Mouse (Mus musculus): ENCODE results near the gene Abca12. TPM values are rescaled to one million over a fixed set of nuclear protein-coding genes. Genes with fewer than 3 reads are reported as not detected.

Gene Abca12
- total and polyA plus RNA-seq, 2 experiments: not detected

DNA sequence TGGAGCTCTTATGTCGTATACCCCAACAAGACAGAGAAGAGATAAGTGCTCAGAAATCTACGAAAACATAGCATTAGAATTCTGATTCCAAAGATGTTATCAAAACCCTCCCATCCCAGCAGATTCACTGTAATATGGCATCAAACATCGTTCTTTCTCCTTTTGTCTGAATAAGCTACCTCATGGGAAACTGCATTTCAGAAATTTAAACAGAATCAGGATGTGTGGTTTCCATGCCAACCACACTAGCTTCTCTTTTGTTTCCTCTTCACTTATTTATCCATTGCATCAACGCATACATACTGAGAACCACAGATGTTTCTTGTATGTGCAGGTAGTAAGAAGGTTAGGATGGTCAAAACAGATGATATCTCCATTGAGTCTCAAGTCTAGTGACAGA, 175.1 kb downstream of the Abca12 start:
- H3K36me3 ChIP-seq (ENCODE audit: control insufficient read depth, insufficient read depth, low read length): no peaks in the 10 kb centered on the region
- TF ChIP-seq POLR2A (IDR thresholded peaks at IDR 0.05; ENCODE audit: extremely low read depth, insufficient read depth, low read length): no peak
- TF ChIP-seq CTCF (IDR thresholded peaks at IDR 0.05; ENCODE audit: low read depth, low read length): no peak
- no peak overlapping the region for H3K4me3 ChIP-seq (ENCODE audit: insufficient read depth, low read depth, low read length)
- 83% methylated on average over 4 of the region's 4 CpGs for WGBS
- H3K4me1 ChIP-seq (ENCODE audit: control insufficient read depth, insufficient read depth, low read length): no peaks in the 10 kb centered on the region
- no peak overlapping the region for H3K27ac ChIP-seq (replicated peaks; ENCODE audit: insufficient read depth, low read depth, low read length)
- no peaks in the 10 kb centered on the region for H3K79me2 ChIP-seq (ENCODE audit: control insufficient read depth, insufficient read depth, low read length)
- no peaks in the 10 kb centered on the region for H3K27me3 ChIP-seq (ENCODE audit: control insufficient read depth, insufficient read depth, low read length)
- DNase-seq (ENCODE audit: extremely low read depth, low read depth, low spot score): no peak
- H3K9ac ChIP-seq (ENCODE audit: low read depth, low read length): no peak overlapping the region

DNA sequence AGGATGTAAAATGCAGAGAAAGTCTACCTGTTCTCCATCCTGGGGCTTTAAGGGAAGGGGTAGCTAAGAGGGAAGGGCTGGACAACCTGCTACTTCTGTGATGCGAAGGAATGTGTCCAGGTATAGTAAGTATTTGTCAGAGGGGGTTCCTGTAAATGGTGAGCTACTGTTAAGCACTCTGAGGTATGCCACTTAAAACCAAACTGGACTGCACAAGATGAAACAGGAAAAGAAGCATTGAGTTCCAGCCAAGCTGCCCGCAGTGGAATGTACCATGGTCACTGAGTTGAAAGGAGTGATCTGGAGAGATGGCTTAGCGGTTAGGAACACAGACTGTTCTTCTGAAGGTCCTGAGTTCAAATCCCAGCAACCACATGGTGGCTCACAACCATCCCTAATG, 179.4 kb downstream of the Abca12 start:
- H3K27me3 ChIP-seq (ENCODE audit: control insufficient read depth, insufficient read depth, low read length): no peaks in the 10 kb centered on the region
- no peaks in the 10 kb centered on the region for H3K79me2 ChIP-seq (ENCODE audit: control insufficient read depth, insufficient read depth, low read length)
- DNase-seq (ENCODE audit: extremely low read depth, low read depth, low spot score): no peak
- 97% methylated on average over 3 of the region's 3 CpGs for WGBS
- no peaks in the 10 kb centered on the region for H3K36me3 ChIP-seq (ENCODE audit: control insufficient read depth, insufficient read depth, low read length)
- TF ChIP-seq POLR2A (IDR thresholded peaks at IDR 0.05; ENCODE audit: extremely low read depth, insufficient read depth, low read length) (no peak), CTCF (IDR thresholded peaks at IDR 0.05; ENCODE audit: low read depth, low read length) (no peak)
- H3K9ac ChIP-seq (ENCODE audit: low read depth, low read length): no peak overlapping the region
- no peak overlapping the region for H3K27ac ChIP-seq (replicated peaks; ENCODE audit: insufficient read depth, low read depth, low read length)
- no peak overlapping the region for H3K4me3 ChIP-seq (ENCODE audit: insufficient read depth, low read depth, low read length)
- peaks cover 6% of the 10 kb centered on the region; the same call in 1 of the 2 replicates for H3K4me1 ChIP-seq (ENCODE audit: control insufficient read depth, insufficient read depth, low read length)

GRCm38 (mm10) chr1:71231211-71231610, 183.5 kb downstream of the Abca12 start:
- peak; percentile 98 for DNase-seq (ENCODE audit: extremely low read depth, low read depth, low spot score)

GRCm38 (mm10) chr1:71203581-71203980, 211.1 kb downstream of the Abca12 start:
- DNase-seq (ENCODE audit: extremely low read depth, low read depth, low spot score): peak; percentile 19
- 43% methylated on average over 4 of the region's 4 CpGs for WGBS

More at GRCm38 (mm10) chr1:71231211-71231610, 183.5 kb downstream of the Abca12 start:
- WGBS: 6% methylated on average over 2 of the region's 2 CpGs
- H3K79me2 ChIP-seq (ENCODE audit: control insufficient read depth, insufficient read depth, low read length): no peaks in the 10 kb centered on the region
- no peaks in the 10 kb centered on the region for H3K36me3 ChIP-seq (ENCODE audit: control insufficient read depth, insufficient read depth, low read length)
- no peak overlapping the region for H3K4me3 ChIP-seq (ENCODE audit: insufficient read depth, low read depth, low read length)
- no peak overlapping the region for H3K9ac ChIP-seq (ENCODE audit: low read depth, low read length)
- TF ChIP-seq CTCF (IDR thresholded peaks at IDR 0.05; ENCODE audit: low read depth, low read length): no peak
- TF ChIP-seq POLR2A (IDR thresholded peaks at IDR 0.05; ENCODE audit: extremely low read depth, insufficient read depth, low read length): no peak
- peak overlapping the region; percentile 86 for H3K27ac ChIP-seq (replicated peaks; ENCODE audit: insufficient read depth, low read depth, low read length)
- H3K27me3 ChIP-seq (ENCODE audit: control insufficient read depth, insufficient read depth, low read length): no peaks in the 10 kb centered on the region
- H3K4me1 ChIP-seq (ENCODE audit: control insufficient read depth, insufficient read depth, low read length): peaks cover 6% of the 10 kb centered on the region; the same call in 1 of the 2 replicates

DNA sequence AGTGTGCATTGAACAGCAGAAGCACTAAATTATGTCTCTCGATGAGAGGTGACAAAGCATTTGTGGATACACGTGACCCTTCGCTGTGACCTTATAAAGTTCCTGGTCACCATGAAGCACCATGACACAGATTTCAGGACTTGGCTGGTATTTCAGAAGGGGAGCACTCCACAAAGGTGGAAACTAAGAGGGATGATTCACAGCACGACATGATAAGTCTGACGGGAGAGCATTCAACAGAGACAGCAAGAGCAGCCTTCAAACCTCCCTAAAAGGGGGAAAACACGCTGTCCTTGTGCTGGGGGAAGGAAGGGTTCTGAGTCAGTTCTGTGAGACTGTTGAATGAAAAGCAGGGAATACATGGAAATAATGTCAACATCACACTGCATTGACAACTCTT, 218.5 kb downstream of the Abca12 start:
- 91% methylated on average over 6 of the region's 6 CpGs for WGBS
- no peak for DNase-seq (ENCODE audit: extremely low read depth, low read depth, low spot score)
- H3K79me2 ChIP-seq (ENCODE audit: control insufficient read depth, insufficient read depth, low read length): no peaks in the 10 kb centered on the region
- no peaks in the 10 kb centered on the region for H3K36me3 ChIP-seq (ENCODE audit: control insufficient read depth, insufficient read depth, low read length)
- no peaks in the 10 kb centered on the region for H3K4me1 ChIP-seq (ENCODE audit: control insufficient read depth, insufficient read depth, low read length)
- H3K27ac ChIP-seq (replicated peaks; ENCODE audit: insufficient read depth, low read depth, low read length): no peak overlapping the region
- no peak overlapping the region for H3K4me3 ChIP-seq (ENCODE audit: insufficient read depth, low read depth, low read length)
- no peak overlapping the region for H3K9ac ChIP-seq (ENCODE audit: low read depth, low read length)
- no peak for TF ChIP-seq POLR2A (IDR thresholded peaks at IDR 0.05; ENCODE audit: extremely low read depth, insufficient read depth, low read length)
- no peak for TF ChIP-seq CTCF (IDR thresholded peaks at IDR 0.05; ENCODE audit: low read depth, low read length)
- H3K27me3 ChIP-seq (ENCODE audit: control insufficient read depth, insufficient read depth, low read length): no peaks in the 10 kb centered on the region

More at GRCm38 (mm10) chr1:71203581-71203980, 211.1 kb downstream of the Abca12 start:
- no peaks in the 10 kb centered on the region for H3K4me1 ChIP-seq (ENCODE audit: control insufficient read depth, insufficient read depth, low read length)
- no peaks in the 10 kb centered on the region for H3K79me2 ChIP-seq (ENCODE audit: control insufficient read depth, insufficient read depth, low read length)
- H3K9ac ChIP-seq (ENCODE audit: low read depth, low read length): no peak overlapping the region
- H3K27ac ChIP-seq (replicated peaks; ENCODE audit: insufficient read depth, low read depth, low read length): no peak overlapping the region
- TF ChIP-seq CTCF (IDR thresholded peaks at IDR 0.05; ENCODE audit: low read depth, low read length) (no peak), POLR2A (IDR thresholded peaks at IDR 0.05; ENCODE audit: extremely low read depth, insufficient read depth, low read length) (no peak)
- H3K36me3 ChIP-seq (ENCODE audit: control insufficient read depth, insufficient read depth, low read length): no peaks in the 10 kb centered on the region
- no peaks in the 10 kb centered on the region for H3K27me3 ChIP-seq (ENCODE audit: control insufficient read depth, insufficient read depth, low read length)
- no peak overlapping the region for H3K4me3 ChIP-seq (ENCODE audit: insufficient read depth, low read depth, low read length)

DNA sequence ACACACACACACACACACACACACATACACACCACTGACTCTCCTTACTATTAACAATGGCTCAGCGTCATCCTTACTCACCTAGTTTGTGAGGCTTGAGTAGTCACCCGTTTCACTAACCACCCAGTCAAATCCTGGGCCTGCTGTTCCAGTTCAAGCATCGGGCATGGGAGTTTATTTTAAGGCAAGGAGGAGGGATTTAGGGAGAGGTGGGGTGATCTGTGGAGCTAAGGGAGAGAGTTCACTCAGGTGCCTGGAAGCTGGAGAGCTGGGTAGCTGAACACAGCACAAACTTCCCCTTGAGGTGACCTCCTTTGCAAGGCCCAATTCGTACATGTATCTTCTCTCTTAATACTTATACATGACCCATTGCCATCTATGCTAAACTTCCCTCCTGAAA, 219.4 kb downstream of the Abca12 start:
- H3K27ac ChIP-seq (replicated peaks; ENCODE audit: insufficient read depth, low read depth, low read length): no peak overlapping the region
- H3K79me2 ChIP-seq (ENCODE audit: control insufficient read depth, insufficient read depth, low read length): no peaks in the 10 kb centered on the region
- 86% methylated on average over 4 of the region's 4 CpGs for WGBS
- no peaks in the 10 kb centered on the region for H3K36me3 ChIP-seq (ENCODE audit: control insufficient read depth, insufficient read depth, low read length)
- no peak overlapping the region for H3K9ac ChIP-seq (ENCODE audit: low read depth, low read length)
- no peak for TF ChIP-seq CTCF (IDR thresholded peaks at IDR 0.05; ENCODE audit: low read depth, low read length)
- no peak overlapping the region for H3K4me3 ChIP-seq (ENCODE audit: insufficient read depth, low read depth, low read length)
- no peak for DNase-seq (ENCODE audit: extremely low read depth, low read depth, low spot score)
- H3K27me3 ChIP-seq (ENCODE audit: control insufficient read depth, insufficient read depth, low read length): no peaks in the 10 kb centered on the region
- H3K4me1 ChIP-seq (ENCODE audit: control insufficient read depth, insufficient read depth, low read length): no peaks in the 10 kb centered on the region
